Mouse (Mus musculus): ENCODE data around the gene Prr13. TPM values are rescaled to one million over a fixed set of nuclear protein-coding genes. Genes with fewer than 3 reads are reported as not detected.

The Prr13 gene
- polyA plus RNA-seq, 1 experiment from 2014 or later = 76.0 TPM

DNA sequence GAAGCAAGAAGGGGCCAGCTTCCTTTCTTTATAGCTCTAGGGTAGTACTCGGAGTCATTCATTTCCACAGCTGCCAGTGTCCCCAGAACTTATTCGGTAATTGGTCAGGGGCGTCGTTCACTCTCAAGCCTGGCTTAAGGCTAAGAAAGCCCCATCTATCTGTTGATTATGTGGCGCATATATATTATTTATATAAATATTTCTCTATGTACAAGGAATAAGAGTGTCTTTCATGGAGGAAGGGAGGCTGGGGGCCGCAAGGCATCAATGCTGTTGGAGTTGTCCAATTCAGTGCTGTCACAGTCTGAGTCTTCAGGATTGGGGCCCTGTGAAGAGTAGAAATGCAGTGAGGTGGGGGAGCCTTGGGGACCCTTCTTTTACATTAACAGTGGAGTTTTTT is 41.0 kb downstream of the Prr13 start:
- ATAC-seq = no peak
- H3K4me2 ChIP-seq (ENCODE audit: low read depth, low read length) = no peak overlapping the region
- no peak for DNase-seq
- peaks cover 86% of the 10 kb centered on the region for H3K36me3 ChIP-seq (replicated peaks; ENCODE audit: insufficient read depth, low read length)
- no peaks in the 10 kb centered on the region for H3K9me3 ChIP-seq (ENCODE audit: low read length)
- H3K27me3 ChIP-seq (ENCODE audit: insufficient read depth, low read length) = no peaks in the 10 kb centered on the region
- H3K4me1 ChIP-seq (ENCODE audit: insufficient read depth) = no peaks in the 10 kb centered on the region
- no peak for TF ChIP-seq CTCF (IDR thresholded peaks at IDR 0.05; ENCODE audit: low read depth)
- no peak for TF ChIP-seq EP300 (IDR thresholded peaks at IDR 0.05; ENCODE audit: low read depth)
- 88% methylated on average over 6 of the region's 6 CpGs for WGBS (ENCODE audit: insufficient replicate concordance)
- no peak overlapping the region for H3K27ac ChIP-seq (ENCODE audit: low read depth)
- H3K4me3 ChIP-seq (ENCODE audit: low read depth, low read length) = no peak overlapping the region
- H3K9ac ChIP-seq (replicated peaks) = no peak overlapping the region

DNA sequence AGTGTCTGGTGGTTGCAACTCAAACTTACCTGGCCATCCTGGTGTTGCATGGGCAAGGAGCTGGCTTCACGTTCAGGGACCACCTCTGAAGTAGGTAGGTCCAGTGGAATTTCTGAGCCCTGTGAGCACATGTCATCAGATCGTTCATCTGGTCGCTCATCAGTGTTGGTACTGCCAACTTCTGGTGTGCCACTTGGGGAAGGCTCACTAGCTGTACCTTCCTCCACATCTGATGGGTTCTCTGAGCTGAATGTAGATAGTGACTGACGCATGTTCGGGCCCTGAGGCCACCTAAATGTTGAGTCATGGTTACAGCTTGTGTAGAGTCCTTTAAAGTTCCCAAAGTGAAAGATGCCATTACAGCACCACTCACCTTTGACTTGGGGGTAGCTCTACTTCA is 41.7 kb downstream of the Prr13 start:
- H3K9ac ChIP-seq (replicated peaks) = no peak overlapping the region
- ATAC-seq (no peak), DNase-seq (no peak)
- TF ChIP-seq EP300 (IDR thresholded peaks at IDR 0.05; ENCODE audit: low read depth) (no peak), CTCF (IDR thresholded peaks at IDR 0.05; ENCODE audit: low read depth) (no peak)
- peaks cover 83% of the 10 kb centered on the region for H3K36me3 ChIP-seq (replicated peaks; ENCODE audit: insufficient read depth, low read length)
- no peaks in the 10 kb centered on the region for H3K4me1 ChIP-seq (ENCODE audit: insufficient read depth)
- 92% methylated on average over 5 of the region's 5 CpGs for WGBS (ENCODE audit: insufficient replicate concordance)
- H3K9me3 ChIP-seq (ENCODE audit: low read length) = no peaks in the 10 kb centered on the region
- no peak overlapping the region for H3K4me2 ChIP-seq (ENCODE audit: low read depth, low read length)
- H3K27me3 ChIP-seq (ENCODE audit: insufficient read depth, low read length) = no peaks in the 10 kb centered on the region
- no peak overlapping the region for H3K4me3 ChIP-seq (ENCODE audit: low read depth, low read length)
- no peak overlapping the region for H3K27ac ChIP-seq (ENCODE audit: low read depth)

DNA sequence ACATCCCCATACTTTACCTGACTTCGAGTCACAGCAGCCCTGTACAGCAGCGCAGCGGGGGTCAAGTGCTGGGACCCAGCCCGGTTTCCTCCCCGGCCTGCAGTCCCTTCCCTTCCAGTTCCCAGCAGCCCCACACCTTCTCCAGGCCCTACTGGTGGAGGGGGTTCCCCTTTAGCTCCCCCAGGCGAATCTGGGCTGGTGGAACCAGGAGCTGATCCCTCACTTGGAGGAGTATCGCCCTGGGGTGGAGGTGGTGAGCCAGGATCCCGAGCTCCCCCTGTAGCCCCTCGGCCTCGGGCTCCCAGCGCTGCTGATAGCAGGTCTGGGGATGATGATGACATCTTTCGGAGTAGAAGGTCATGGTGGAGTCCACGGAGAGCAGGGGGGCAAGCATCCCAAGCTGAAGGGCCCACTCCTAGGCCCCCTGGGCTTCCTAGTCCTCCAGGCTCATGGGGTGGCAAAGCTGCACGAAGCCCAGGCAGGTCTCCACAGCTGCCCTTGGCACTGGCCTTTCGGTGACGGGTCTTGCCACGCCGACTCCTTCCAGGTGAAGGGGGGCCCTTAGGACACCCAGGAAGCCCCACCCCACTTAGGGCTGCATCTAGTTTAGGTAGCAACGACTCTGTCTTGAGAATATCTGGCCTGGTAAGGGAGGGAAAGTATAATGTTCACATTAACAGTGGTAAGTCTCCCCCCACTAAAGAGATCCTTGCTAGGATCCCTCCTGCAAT is 42.4 kb downstream of the Prr13 start:
- Histone ChIP-seq H3K36me3 (replicated peaks; ENCODE audit: insufficient read depth, low read length) (peaks cover 76% of the 10 kb centered on the region), H3K4me1 (ENCODE audit: insufficient read depth) (no peaks in the 10 kb centered on the region; the same call in 1 of the 2 replicates), H3K9ac (replicated peaks) (no peak overlapping the region), H3K27me3 (ENCODE audit: insufficient read depth, low read length) (no peaks in the 10 kb centered on the region), H3K4me2 (ENCODE audit: low read depth, low read length) (no peak overlapping the region), H3K9me3 (ENCODE audit: low read length) (no peaks in the 10 kb centered on the region), H3K27ac (ENCODE audit: low read depth) (no peak overlapping the region), H3K4me3 (ENCODE audit: low read depth, low read length) (no peak overlapping the region)
- whole genome bisulfite sequencing (ENCODE audit: insufficient replicate concordance) = 88% methylated on average over 19 of the region's 19 CpGs
- no peak for TF ChIP-seq CTCF (IDR thresholded peaks at IDR 0.05; ENCODE audit: low read depth)
- no peak for TF ChIP-seq EP300 (IDR thresholded peaks at IDR 0.05; ENCODE audit: low read depth)
- no peak for DNase-seq
- ATAC-seq = no peak

DNA sequence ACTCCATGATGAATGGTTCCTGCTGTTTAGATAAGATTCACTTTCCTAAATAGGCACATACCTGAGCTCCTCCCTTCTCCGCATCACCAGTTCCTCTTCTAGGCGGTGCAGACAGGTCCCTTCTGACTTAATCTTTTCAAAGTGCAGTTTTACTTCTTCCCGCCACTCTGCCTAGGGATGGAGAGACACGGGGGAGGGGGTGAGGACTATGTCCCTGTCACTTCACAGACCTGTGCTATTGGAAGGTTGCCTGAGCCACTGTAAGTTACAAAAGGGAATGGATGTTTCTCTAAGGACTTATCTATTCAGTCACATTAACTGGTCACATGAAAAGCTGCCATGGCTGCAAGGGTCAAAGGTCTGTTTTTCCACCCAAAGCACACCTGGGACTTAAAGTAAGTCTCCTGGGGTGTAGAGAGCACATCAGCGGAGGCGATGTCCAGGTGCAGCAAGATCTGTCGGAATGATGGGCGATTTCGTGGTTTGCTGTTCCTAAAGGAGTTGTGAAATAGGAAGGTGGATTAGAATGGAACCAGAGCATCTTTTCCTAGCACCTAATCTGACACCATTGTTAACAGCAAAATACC is 43.5 kb downstream of the Prr13 start:
- Histone ChIP-seq H3K4me3 (ENCODE audit: low read depth, low read length) (no peak overlapping the region), H3K4me2 (ENCODE audit: low read depth, low read length) (no peak overlapping the region), H3K27ac (ENCODE audit: low read depth) (no peak overlapping the region), H3K36me3 (replicated peaks; ENCODE audit: insufficient read depth, low read length) (peaks cover 67% of the 10 kb centered on the region), H3K9ac (replicated peaks) (no peak overlapping the region), H3K9me3 (ENCODE audit: low read length) (no peaks in the 10 kb centered on the region), H3K4me1 (ENCODE audit: insufficient read depth) (no peaks in the 10 kb centered on the region; the same call in 1 of the 2 replicates), H3K27me3 (ENCODE audit: insufficient read depth, low read length) (no peaks in the 10 kb centered on the region)
- DNase-seq (no peak), ATAC-seq (no peak)
- 70% methylated on average over 9 of the region's 9 CpGs for WGBS (ENCODE audit: insufficient replicate concordance)
- no peak for TF ChIP-seq CTCF (IDR thresholded peaks at IDR 0.05; ENCODE audit: low read depth)
- no peak for TF ChIP-seq EP300 (IDR thresholded peaks at IDR 0.05; ENCODE audit: low read depth)

DNA sequence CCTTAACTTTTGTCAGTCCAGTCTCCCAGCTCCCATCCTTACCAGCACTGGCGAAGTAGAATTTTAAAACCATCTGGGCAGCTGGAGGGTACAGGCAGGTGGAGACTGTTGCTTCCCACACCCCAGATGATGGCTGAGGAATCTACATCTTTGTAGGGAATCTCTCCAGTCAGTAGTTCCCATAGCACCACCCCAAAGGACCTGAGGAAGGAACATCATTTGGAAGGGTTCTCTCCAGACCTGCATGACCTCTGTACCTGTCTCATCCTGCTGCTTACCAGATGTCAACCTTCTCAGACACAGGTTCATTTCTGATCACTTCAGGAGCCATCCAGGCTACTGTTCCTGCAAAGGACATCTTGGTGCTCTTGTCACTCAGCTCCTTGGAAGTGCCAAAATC is 44.6 kb downstream of the Prr13 start, which contains the start of gene Gm10337:
Gene Gm10337, plus strand, starts transcription at position 276 of the 400 bp plus-strand sequence.
- WGBS (ENCODE audit: insufficient replicate concordance) = 89% methylated on average over 1 of the region's 1 CpGs
- no peak within 1 kb of the TSS for H3K4me3 ChIP-seq (ENCODE audit: low read depth, low read length)
- TF ChIP-seq EP300 (IDR thresholded peaks at IDR 0.05; ENCODE audit: low read depth) (no peak), CTCF (IDR thresholded peaks at IDR 0.05; ENCODE audit: low read depth) (no peak)
- DNase-seq = no peak
- no peaks in the 10 kb centered on the region for H3K27me3 ChIP-seq (ENCODE audit: insufficient read depth, low read length)
- no peaks in the 10 kb centered on the region; the same call in 1 of the 2 replicates for H3K4me1 ChIP-seq (ENCODE audit: insufficient read depth)
- no peaks in the 10 kb centered on the region for H3K9me3 ChIP-seq (ENCODE audit: low read length)
- no peak within 1 kb of the TSS for H3K9ac ChIP-seq (replicated peaks)
- H3K36me3 ChIP-seq (replicated peaks; ENCODE audit: insufficient read depth, low read length) = peaks cover 56% of the 10 kb centered on the region
- H3K4me2 ChIP-seq (ENCODE audit: low read depth, low read length) = no peak within 1 kb of the TSS
- H3K27ac ChIP-seq (ENCODE audit: low read depth) = no peak within 1 kb of the TSS
- no peak for ATAC-seq

DNA sequence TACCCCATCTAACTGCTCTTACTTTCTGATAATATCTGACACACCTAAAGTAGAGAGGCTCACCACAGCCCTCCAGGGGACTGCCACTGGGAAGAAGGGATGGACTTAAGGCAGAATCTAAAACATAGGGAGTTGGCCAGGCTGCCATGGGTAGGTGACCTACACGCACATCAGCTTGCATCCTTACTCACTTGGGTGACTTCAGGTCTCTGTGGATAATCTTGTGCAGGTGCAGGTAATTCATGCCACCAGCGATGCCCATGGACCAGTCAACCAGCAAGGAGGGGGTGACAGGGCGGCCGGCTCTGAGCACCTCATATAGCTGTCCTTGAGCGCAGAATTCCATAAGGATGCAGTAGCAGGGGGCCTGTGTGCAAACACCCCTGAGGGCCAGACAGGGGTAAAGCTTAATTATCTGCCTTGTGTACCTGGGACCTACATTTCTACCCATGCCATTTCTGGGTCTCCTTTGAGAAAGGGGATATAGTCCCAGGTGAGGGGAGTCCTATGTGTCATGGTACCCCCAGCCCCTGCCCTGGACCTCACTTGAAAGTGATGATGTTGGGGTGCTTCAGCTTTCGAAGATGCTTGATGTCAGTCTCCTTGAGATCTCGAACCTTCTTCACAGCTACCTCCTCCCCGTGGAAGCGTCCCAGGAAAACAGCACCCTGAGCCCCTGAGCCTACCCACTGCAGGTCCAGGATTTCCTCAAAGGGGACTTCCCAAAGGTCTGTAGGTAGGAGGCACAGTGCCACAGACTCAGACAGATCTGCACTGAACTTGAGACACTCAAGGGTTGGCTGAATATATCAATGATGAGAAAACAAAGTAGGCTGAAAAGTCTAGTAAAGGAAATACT is 45.3 kb downstream of the Prr13 start:
- no peak overlapping the region for H3K27ac ChIP-seq (ENCODE audit: low read depth)
- H3K4me3 ChIP-seq (ENCODE audit: low read depth, low read length) = no peak overlapping the region
- no peaks in the 10 kb centered on the region for H3K27me3 ChIP-seq (ENCODE audit: insufficient read depth, low read length)
- no peaks in the 10 kb centered on the region for H3K9me3 ChIP-seq (ENCODE audit: low read length)
- WGBS (ENCODE audit: insufficient replicate concordance) = 85% methylated on average over 9 of the region's 9 CpGs
- H3K9ac ChIP-seq (replicated peaks) = no peak overlapping the region
- no peak overlapping the region for H3K4me2 ChIP-seq (ENCODE audit: low read depth, low read length)
- ATAC-seq (no peak), DNase-seq (no peak)
- TF ChIP-seq CTCF (IDR thresholded peaks at IDR 0.05; ENCODE audit: low read depth) (no peak), EP300 (IDR thresholded peaks at IDR 0.05; ENCODE audit: low read depth) (no peak)
- H3K36me3 ChIP-seq (replicated peaks; ENCODE audit: insufficient read depth, low read length) = peaks cover 52% of the 10 kb centered on the region
- H3K4me1 ChIP-seq (ENCODE audit: insufficient read depth) = no peaks in the 10 kb centered on the region; the same call in 1 of the 2 replicates
